17 mouse cellular contexts compared by ENCODE assay signal in the genomic region with DNA sequence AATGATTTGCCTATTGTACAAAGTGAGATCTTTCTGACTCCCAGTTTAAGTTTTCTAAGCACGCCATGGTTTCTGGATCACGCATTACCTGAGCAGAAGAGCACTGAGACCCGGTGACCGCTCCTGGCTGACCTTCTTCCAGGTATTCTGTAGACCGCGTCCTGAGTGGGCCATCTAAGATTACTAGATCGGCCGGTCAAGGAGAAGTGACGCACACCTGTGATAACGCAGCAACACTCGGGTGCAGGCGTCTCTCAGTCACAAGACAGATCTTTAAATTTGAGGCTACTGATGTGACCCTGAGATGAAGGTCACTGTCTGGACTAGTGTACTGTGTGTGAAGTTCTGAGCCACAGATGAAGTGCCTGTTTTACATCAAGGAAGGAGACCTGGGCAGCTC.
"Had no signal": no experiment of that assay in that cellular context is flagged by ENCODE, and none has a peak within 500 bp of the region (broad histone marks: within the 10 kb centered on the region; RNA-seq: fewer than 3 reads in every experiment).

No protein-coding gene starts in this region.

- H3K36me3 ChIP-seq: midbrain, embryonic 15.5 days; stomach, embryonic 15.5 days had no signal

- H3K9ac ChIP-seq: limb, embryonic 12.5 days; liver, embryonic 13.5 days; liver, postnatal 0 days; lung, embryonic 15.5 days; midbrain, embryonic 15.5 days; neural tube, embryonic 13.5 days; stomach, embryonic 15.5 days had no signal

- H3K9me3 ChIP-seq: liver, embryonic 13.5 days; lung, embryonic 15.5 days; megakaryocyte, embryonic 14.5 days; midbrain, embryonic 15.5 days; neural tube, embryonic 13.5 days; stomach, embryonic 15.5 days had no signal

- H3K27ac ChIP-seq: kidney, postnatal 0 days; layer of hippocampus, adult 2 months; limb, embryonic 12.5 days; liver, embryonic 13.5 days; lung, embryonic 15.5 days; macrophage; midbrain, embryonic 15.5 days; neural tube, embryonic 13.5 days; stomach, embryonic 15.5 days had no signal

- DNase-seq: liver; liver, embryonic 13.5 days; liver, postnatal 0 days; lung, postnatal 14 days; retina, postnatal 1 day; thymus, adult 2 months; thymus, postnatal 25 days had no signal

- H3K4me3 ChIP-seq: layer of hippocampus, adult 2 months; limb, embryonic 12.5 days; liver, embryonic 13.5 days; lung, embryonic 15.5 days; megakaryocyte, embryonic 14.5 days; midbrain, embryonic 15.5 days; neural tube, embryonic 13.5 days; stomach, embryonic 15.5 days had no signal

- H3K27me3 ChIP-seq: limb, embryonic 12.5 days; liver, embryonic 13.5 days; lung, embryonic 15.5 days; midbrain, embryonic 15.5 days; neural tube, embryonic 13.5 days; stomach, embryonic 15.5 days had no signal

- H3K4me2 ChIP-seq: limb, embryonic 12.5 days; liver, embryonic 13.5 days; lung, embryonic 15.5 days; midbrain, embryonic 11.5 days; midbrain, embryonic 15.5 days; neural tube, embryonic 13.5 days; stomach, embryonic 15.5 days had no signal

- ATAC-seq: liver, postnatal 0 days; midbrain, embryonic 15.5 days had no signal
